Mouse (Mus musculus) ES-E14 (cell line): ENCODE data around the gene Dmpk. TPM values are rescaled to one million over a fixed set of nuclear protein-coding genes. Genes with fewer than 3 reads are reported as not detected.

ENCODE experiments used
- DNase-seq: peaks from one replicate; pipeline ENCODE4 v3.0.0-alpha.2; 2013; ENCODE audit warnings: low read depth, low spot score
- H3K27ac ChIP-seq: 2 replicates; pipeline ENCODE4 v1.5.1; 2012; ENCODE audit warnings: low read depth, mild to moderate bottlenecking, low read length, moderate library complexity, mixed read lengths; ENCODE audit not compliant: poor library complexity, insufficient read depth, severe bottlenecking
- H3K36me3 ChIP-seq: 2 replicates; pipeline ENCODE4 v1.6.1; 2012; ENCODE audit warnings: mild to moderate bottlenecking, low read length, moderate library complexity, mixed read lengths; ENCODE audit not compliant: control insufficient read depth, poor library complexity, insufficient read depth, severe bottlenecking
- H3K4me1 ChIP-seq, 2 experiments: fragments of 150-350 bp in 1 of 2; sonication (generic) in 1 of 2; 2 replicates each; pipeline ENCODE4 v1.6.1; 2012; ENCODE audit warnings: low read length in 2 of 2, mild to moderate bottlenecking in 1 of 2, mixed read lengths in 1 of 2; ENCODE audit not compliant: control insufficient read depth in 2 of 2, insufficient read depth in 2 of 2, poor library complexity in 1 of 2
- H3K4me3 ChIP-seq, 2 experiments: fragments of 150-350 bp in 1 of 2; sonication (generic) in 1 of 2; 2 replicates each; pipeline ENCODE4 v1.5.1; 2012; ENCODE audit warnings: low read length in 2 of 2, low read depth in 1 of 2, mild to moderate bottlenecking in 1 of 2, mixed read lengths in 1 of 2; ENCODE audit not compliant: insufficient read depth in 1 of 2, poor library complexity in 1 of 2, severe bottlenecking in 1 of 2
- H3K9ac ChIP-seq: 2 replicates; pipeline ENCODE4 v1.6.1; 2012; ENCODE audit warnings: low read depth, mild to moderate bottlenecking, low read length, mixed read lengths; ENCODE audit not compliant: poor library complexity, insufficient read depth, severe bottlenecking
- H3K9me3 ChIP-seq: fragments of 150-350 bp; sonication (generic); 2 replicates; pipeline ENCODE4 v1.6.1; 2012; ENCODE audit warnings: low read depth, mild to moderate bottlenecking, low read length; ENCODE audit not compliant: control insufficient read depth, insufficient read depth
- CHD2 ChIP-seq: IDR thresholded peaks from 2 replicates; pipeline ENCODE4 v1.6.1; 2014; ENCODE audit warnings: mild to moderate bottlenecking, low read depth, low read length, inconsistent platforms
- HCFC1 ChIP-seq: IDR thresholded peaks from 2 replicates; pipeline ENCODE4 v1.6.1; 2012; ENCODE audit warnings: low read length, inconsistent platforms, borderline replicate concordance; ENCODE audit not compliant: insufficient read depth
- MAFK ChIP-seq: IDR thresholded peaks from 2 replicates; pipeline ENCODE4 v1.6.1; 2014; ENCODE audit warnings: mild to moderate bottlenecking, low read depth, low read length, inconsistent platforms; ENCODE audit not compliant: insufficient read depth
- ZC3H11A ChIP-seq: IDR thresholded peaks from 2 replicates; pipeline ENCODE4 v1.6.1; 2012; ENCODE audit warnings: low read depth, mild to moderate bottlenecking, inconsistent platforms, low read length, borderline replicate concordance
- ZNF384 ChIP-seq: IDR thresholded peaks from 2 replicates; pipeline ENCODE4 v1.6.1; 2012; ENCODE audit warnings: low read depth, low read length, inconsistent platforms
- in situ Hi-C, 2 experiments: fragments of 600-800 bp; cut with MboI; formaldehyde crosslinking; loops; one replicate each; pipeline ENCODE4 v1.15.1; 2025; ENCODE audit warnings: low sequenced_read_pairs in 2 of 2, inconsistent platforms in 1 of 2; ENCODE audit not compliant: unreplicated experiment in 2 of 2
- total RNA-seq: library from RNA; depleted of rRNA; stranded (reverse); fragments of 300-350 nt; gene quantifications from 2 replicates; pipeline ENCODE4 v1.2.3, GENCODE M21; 2012

Dmpk gene
- total RNA-seq, 1 experiment = 32.6 TPM

- TF ChIP-seq CHD2 (no peak), HCFC1 (no peak), ZNF384 (no peak), ZC3H11A (no peak), MAFK (no peak)
- H3K27ac ChIP-seq = no peak overlapping the region
- no peak overlapping the region for H3K4me3 ChIP-seq
- DNase-seq = no peak
- in situ Hi-C loops = no loop called here
- no peaks in the 10 kb centered on the region for H3K9me3 ChIP-seq
- no peak overlapping the region for H3K9ac ChIP-seq
- H3K4me1 ChIP-seq = peaks cover 2 to 10% of the 10 kb centered on the region in 2 experiments; a peak in 2 of 4 replicates
- H3K36me3 ChIP-seq = no peaks in the 10 kb centered on the region
These were observed 13.6 kb downstream of the Dmpk start for GRCm38 (mm10) chr7:19097217-19097616.

- no peak overlapping the region for H3K27ac ChIP-seq
- TF ChIP-seq ZNF384 (no peak), CHD2 (no peak), MAFK (no peak), HCFC1 (no peak), ZC3H11A (no peak)
- DNase-seq = no peak
- peaks cover 2 to 10% of the 10 kb centered on the region in 2 experiments; a peak in 2 of 4 replicates for H3K4me1 ChIP-seq
- H3K36me3 ChIP-seq = no peaks in the 10 kb centered on the region
- H3K9ac ChIP-seq = no peak overlapping the region
- H3K9me3 ChIP-seq = no peaks in the 10 kb centered on the region
- no peak overlapping the region for H3K4me3 ChIP-seq
- in situ Hi-C loops = no loop called here
These were observed 14.2 kb downstream of the Dmpk start for GRCm38 (mm10) chr7:19097863-19098262.

GRCm38 (mm10) chr7:19098811-19099210 is 15.2 kb downstream of the Dmpk start:
- Histone ChIP-seq H3K4me1 (peaks cover 2 to 10% of the 10 kb centered on the region in 2 experiments; a peak in 2 of 4 replicates), H3K9me3 (no peaks in the 10 kb centered on the region), H3K4me3 (no peak overlapping the region), H3K9ac (no peak overlapping the region), H3K36me3 (no peaks in the 10 kb centered on the region), H3K27ac (no peak overlapping the region)
- in situ Hi-C loops = no loop called here
- no peak for DNase-seq
- TF ChIP-seq ZNF384 = no peak
- TF ChIP-seq CHD2 = no peak
- no peak for TF ChIP-seq ZC3H11A
- no peak for TF ChIP-seq HCFC1
- no peak for TF ChIP-seq MAFK

GRCm38 (mm10) chr7:19100290-19100689 is 16.6 kb downstream of the Dmpk start:
- Histone ChIP-seq H3K27ac (no peak overlapping the region), H3K4me3 (no peak overlapping the region), H3K9ac (no peak overlapping the region), H3K36me3 (no peaks in the 10 kb centered on the region), H3K9me3 (no peaks in the 10 kb centered on the region), H3K4me1 (peaks cover 2 to 9% of the 10 kb centered on the region in 2 experiments; a peak in 2 of 4 replicates)
- TF ChIP-seq HCFC1 (no peak), ZC3H11A (no peak), ZNF384 (no peak), CHD2 (no peak), MAFK (no peak)
- in situ Hi-C loops = no loop called here
- no peak for DNase-seq

- in situ Hi-C loops = no loop called here
- Histone ChIP-seq H3K36me3 (no peaks in the 10 kb centered on the region), H3K4me3 (no peak overlapping the region), H3K9me3 (no peaks in the 10 kb centered on the region), H3K4me1 (no peaks in the 10 kb centered on the region), H3K27ac (no peak overlapping the region), H3K9ac (no peak overlapping the region)
- TF ChIP-seq MAFK = no peak
- TF ChIP-seq HCFC1 = no peak
- TF ChIP-seq CHD2 = no peak
- no peak for TF ChIP-seq ZNF384
- no peak for TF ChIP-seq ZC3H11A
- DNase-seq = no peak
These were observed 20.1 kb downstream of the Dmpk start for GRCm38 (mm10) chr7:19103741-19104140.
